29 mouse cellular contexts compared by ENCODE assay signal in the genomic region with DNA sequence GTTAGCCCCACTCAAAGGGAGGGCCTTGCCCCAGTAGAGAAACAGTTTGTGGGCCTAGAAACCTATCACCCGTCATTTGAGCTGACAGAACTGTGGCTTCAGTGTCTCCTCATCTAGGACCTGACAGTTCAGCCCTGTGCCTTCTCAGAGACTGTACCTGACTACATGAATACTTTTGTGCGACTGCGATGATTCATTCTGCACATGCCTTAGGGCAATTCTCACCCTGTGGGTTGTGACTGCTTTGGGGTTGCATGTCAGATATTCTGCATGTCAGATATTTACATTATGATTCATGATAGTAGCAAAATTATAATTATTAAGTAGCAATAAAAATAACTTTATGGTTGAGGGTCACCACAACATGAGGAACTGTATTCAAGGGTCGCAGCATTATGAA.
DNase-seq lines count a peak whose midpoint lies in the region; ATAC-seq lines count a peak whose summit lies in the region.
"Had no signal": no experiment of that assay in that cellular context is flagged by ENCODE, and none has a peak within 500 bp of the region (broad histone marks: within the 10 kb centered on the region; RNA-seq: fewer than 3 reads in every experiment).

No protein-coding gene starts in this region.

- H3K9me3 ChIP-seq in heart, embryonic 10.5 days, result no peaks in the 10 kb centered on the region
- no peaks in the 10 kb centered on the region for H3K9me3 ChIP-seq in liver, embryonic 11.5 days (ENCODE audit: control insufficient read depth, low read length)
- H3K9me3 ChIP-seq: embryonic facial prominence, embryonic 10.5 days; embryonic facial prominence, embryonic 13.5 days; forebrain, embryonic 12.5 days; forebrain, embryonic 15.5 days; G1E; heart, embryonic 13.5 days had no signal

- 86% methylated on average over 4 of the region's 4 CpGs for WGBS in heart, embryonic 10.5 days
- 80% methylated on average over 4 of the region's 4 CpGs for WGBS in liver, embryonic 11.5 days

- H3K4me1 ChIP-seq in heart, embryonic 10.5 days, result no peaks in the 10 kb centered on the region
- no peaks in the 10 kb centered on the region for H3K4me1 ChIP-seq in liver, embryonic 11.5 days (replicated peaks; ENCODE audit: control insufficient read depth, insufficient read depth, low read length)
- H3K4me1 ChIP-seq: embryonic facial prominence, embryonic 10.5 days; embryonic facial prominence, embryonic 13.5 days; forebrain, embryonic 15.5 days had no signal

- H3K4me3 ChIP-seq in heart, embryonic 10.5 days, result no peak overlapping the region
- no peak overlapping the region for H3K4me3 ChIP-seq in liver, embryonic 11.5 days (ENCODE audit: low read depth, low read length)
- H3K4me3 ChIP-seq: embryonic facial prominence, embryonic 10.5 days; embryonic facial prominence, embryonic 13.5 days; erythroblast, embryonic 14.5 days; forebrain, embryonic 12.5 days; forebrain, embryonic 15.5 days; heart, embryonic 13.5 days had no signal

- no peak overlapping the region for H3K9ac ChIP-seq in liver, embryonic 11.5 days (ENCODE audit: low read depth, low read length)
- H3K9ac ChIP-seq: embryonic facial prominence, embryonic 13.5 days; forebrain, embryonic 12.5 days; forebrain, embryonic 15.5 days; heart, embryonic 13.5 days; hindbrain, embryonic 14.5 days had no signal

- no peaks in the 10 kb centered on the region for H3K27me3 ChIP-seq in heart, embryonic 10.5 days (ENCODE audit: insufficient read depth, poor library complexity, severe bottlenecking)
- H3K27me3 ChIP-seq in liver, embryonic 11.5 days (replicated peaks; ENCODE audit: control insufficient read depth, insufficient read depth, low read length), result no peaks in the 10 kb centered on the region
- H3K27me3 ChIP-seq: CH12.LX; embryonic facial prominence, embryonic 13.5 days; forebrain, embryonic 12.5 days; forebrain, embryonic 15.5 days; heart, embryonic 13.5 days had no signal

- H3K36me3 ChIP-seq in heart, embryonic 10.5 days, result no peaks in the 10 kb centered on the region
- no peaks in the 10 kb centered on the region for H3K36me3 ChIP-seq in liver, embryonic 11.5 days (ENCODE audit: control insufficient read depth, insufficient read depth, low read length)
- H3K36me3 ChIP-seq: embryonic facial prominence, embryonic 10.5 days; embryonic facial prominence, embryonic 13.5 days; forebrain, embryonic 12.5 days; forebrain, embryonic 15.5 days; G1E; heart, embryonic 13.5 days had no signal

- H3K4me2 ChIP-seq in liver, embryonic 11.5 days, result no peak overlapping the region
- H3K4me2 ChIP-seq: embryonic facial prominence, embryonic 13.5 days; forebrain, embryonic 12.5 days; forebrain, embryonic 15.5 days; heart, embryonic 13.5 days; hindbrain, embryonic 14.5 days had no signal

- no peak overlapping the region for H3K27ac ChIP-seq in heart, embryonic 10.5 days
- H3K27ac ChIP-seq in liver, embryonic 11.5 days (ENCODE audit: low read depth, low read length), result no peak overlapping the region
- H3K27ac ChIP-seq: embryonic facial prominence, embryonic 10.5 days; embryonic facial prominence, embryonic 13.5 days; forebrain, embryonic 12.5 days; forebrain, embryonic 15.5 days; heart, embryonic 13.5 days; hindbrain, embryonic 14.5 days; hindbrain, postnatal 0 days had no signal

- peak; percentile 11 for DNase-seq in heart, embryonic 10.5 days (ENCODE audit: low spot score)
- DNase-seq in heart, adult 18-20 months, result no peak
- DNase-seq in 3T3-L1 (ENCODE audit: low read depth, low spot score), result peak; percentile 59
- DNase-seq in NIH3T3 (ENCODE audit: low read depth), result peak; percentile 58
- no peak for DNase-seq in kidney, postnatal 25 days
- DNase-seq in liver, embryonic 11.5 days (ENCODE audit: low spot score), result no peak
- DNase-seq in kidney, postnatal 10 days, result no peak
- DNase-seq: adrenal gland, postnatal 10 days; adrenal gland, postnatal 36 days; cerebellum, adult 11 months; cerebellum, adult 8-10 months; cerebellum, postnatal 10 days; cerebellum, postnatal 36 days; embryo, embryonic 11 days; gastrocnemius, postnatal 25 days; heart, postnatal 14 days; heart, postnatal 4 days had no signal

- no peak for ATAC-seq in liver, embryonic 11.5 days (replicated peaks; ENCODE audit: low FRiP score)
- ATAC-seq: forebrain, embryonic 15.5 days; hindbrain, postnatal 0 days; inflammation-experienced regulatory T-cells, adult 6 months; intestine, embryonic 16.5 days had no signal

Comparison
In these comparisons a context has a peak if more than half of its experiments do, and no peak if none do; other contexts are left out.
1. DNase-seq: peak in heart, embryonic 10.5 days (single experiment), 3T3-L1 (single experiment) and NIH3T3 (single experiment); none in heart, adult 18-20 months (0 of 2), kidney, postnatal 25 days (0 of 2), liver, embryonic 11.5 days (single experiment) and kidney, postnatal 10 days (single experiment).